Mouse (Mus musculus) Patski (cell line): Measurements from ENCODE around the gene Zfp36l1. TPM values are rescaled to one million over a fixed set of nuclear protein-coding genes. Genes with fewer than 3 reads are reported as not detected.

Experiments used
- ATAC-seq: fragments of 100-300 bp; one replicate; pipeline ENCODE4 v1.8.0; 2021
- CTCF ChIA-PET: fragments of 350-600 bp; sonication (Branson Sonifier 250); formaldehyde crosslinking; loops from one replicate; lab custom pipeline; 2022; ENCODE audit warnings: inconsistent platforms; lab: Charles Lee
- POLR2A ChIA-PET: fragments of 350-600 bp; sonication (Branson Sonifier 250); formaldehyde crosslinking; loops from one replicate; lab custom pipeline; 2022; ENCODE audit warnings: antibody characterized with exemption, inconsistent platforms; lab: Charles Lee
- DNase-seq: peaks from one replicate; pipeline ENCODE4 v3.0.0-alpha.2; 2011; ENCODE audit warnings: low read depth, low spot score
- H3K27me3 ChIP-seq: fragments of 371-371 bp; one replicate; pipeline ENCODE4 v1.5.1; 2021
- CTCF ChIP-seq: fragments of 100-300 bp; IDR thresholded peaks from one replicate; pipeline ENCODE4 v1.5.1; 2021
- in situ Hi-C: fragments of 300-500 bp; cut with MboI; formaldehyde crosslinking; loops from 3 replicates; pipeline ENCODE4 v1.11.1; 2018; ENCODE audit warnings: low pct_unique_long_range_greater_than_20kb, mixed read lengths
- polyA plus RNA-seq: library from polyadenylated mRNA; unstranded; gene quantifications from one replicate; pipeline ENCODE4 v1.2.3, GENCODE M21; 2021

Zfp36l1 gene
- polyA plus RNA-seq, 1 experiment from 2014 or later = 292 TPM

DNA sequence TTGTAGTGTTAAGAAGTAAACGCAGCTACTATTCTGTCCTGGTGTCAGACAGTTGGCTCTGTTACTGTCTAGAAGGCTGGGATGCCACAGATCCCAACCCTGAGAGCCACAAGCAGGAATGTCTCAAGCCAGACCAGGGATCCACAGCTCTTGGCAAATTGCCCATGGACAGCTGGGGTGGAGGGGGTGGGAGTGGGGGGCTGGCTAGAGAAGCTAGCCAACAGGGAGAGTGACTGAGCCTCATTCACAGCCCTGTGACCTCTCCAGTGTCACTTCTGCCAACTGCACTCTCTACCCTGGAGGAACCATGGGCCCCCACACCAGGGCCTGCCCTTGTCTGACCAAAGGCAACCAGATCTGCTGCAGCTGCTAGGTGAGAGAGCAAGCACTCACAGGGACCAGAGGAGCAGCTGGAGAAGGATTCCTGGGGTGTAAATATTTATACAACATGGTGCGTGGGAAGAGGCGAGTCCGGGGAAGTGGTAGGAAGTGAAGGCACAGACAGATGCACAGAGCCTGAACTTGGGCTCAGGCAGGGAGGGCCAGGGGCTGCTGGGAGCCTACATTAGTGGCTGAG lies 10.5 kb upstream of the Zfp36l1 start:
- in situ Hi-C loops = no loop called here
- ATAC-seq = no peak
- no peak for DNase-seq

GRCm38 (mm10) chr12:80121438-80121837 lies 8.6 kb upstream of the Zfp36l1 start:
- TF ChIP-seq CTCF = no peak
- in situ Hi-C loops = no loop called here
- CTCF ChIA-PET = interaction anchor here (1.1 to 2.4 kb wide), 2 partner anchors 9 to 11 kb away, joined by 5 to 6 read pairs; no protein-coding TSS in a partner anchor
- POLR2A ChIA-PET = no interaction called here
- H3K27me3 ChIP-seq = no peaks in the 10 kb centered on the region
- no peak for DNase-seq
- no peak for ATAC-seq

More for the DNA sequence above, 10.5 kb upstream of the Zfp36l1 start:
- TF ChIP-seq CTCF = no peak
- POLR2A ChIA-PET = interaction anchor here (0.9 kb wide), 1 partner anchor 11 kb away, joined by 3 read pairs; no protein-coding TSS in a partner anchor
- H3K27me3 ChIP-seq = no peaks in the 10 kb centered on the region
- CTCF ChIA-PET = no interaction called here

DNA sequence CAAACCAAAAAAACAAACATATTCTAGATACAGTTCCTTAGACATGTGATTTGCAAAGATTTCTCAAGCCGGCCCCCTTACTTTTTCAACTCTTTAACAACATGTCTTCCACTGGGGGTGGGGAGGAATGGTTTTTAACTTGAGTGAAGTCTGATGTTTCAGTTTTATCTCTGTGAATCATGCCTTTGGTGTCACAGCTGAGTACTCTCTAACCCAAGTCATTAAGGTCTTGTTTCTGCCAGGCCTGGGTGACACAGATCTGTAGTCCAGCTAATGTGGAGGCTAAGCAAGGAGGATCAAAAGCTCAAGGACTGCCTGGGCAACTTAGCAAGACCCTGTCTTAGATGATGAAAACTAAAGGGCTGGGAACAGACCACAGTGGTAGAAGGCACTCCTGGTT lies 5.8 kb upstream of the Zfp36l1 start:
- CTCF ChIA-PET = interaction anchor here (1.2 to 1.8 kb wide), 3 partner anchors 14 to 773 kb away, joined by 3 to 4 read pairs (median 3); no protein-coding TSS in a partner anchor
- no peak for TF ChIP-seq CTCF
- ATAC-seq = no peak
- no peak for DNase-seq
- POLR2A ChIA-PET = interaction anchor here (0.6 kb wide), 1 partner anchor 146 kb away, joined by 5 read pairs; no protein-coding TSS in a partner anchor
- no peaks in the 10 kb centered on the region for H3K27me3 ChIP-seq
- in situ Hi-C loops = no loop called here

DNA sequence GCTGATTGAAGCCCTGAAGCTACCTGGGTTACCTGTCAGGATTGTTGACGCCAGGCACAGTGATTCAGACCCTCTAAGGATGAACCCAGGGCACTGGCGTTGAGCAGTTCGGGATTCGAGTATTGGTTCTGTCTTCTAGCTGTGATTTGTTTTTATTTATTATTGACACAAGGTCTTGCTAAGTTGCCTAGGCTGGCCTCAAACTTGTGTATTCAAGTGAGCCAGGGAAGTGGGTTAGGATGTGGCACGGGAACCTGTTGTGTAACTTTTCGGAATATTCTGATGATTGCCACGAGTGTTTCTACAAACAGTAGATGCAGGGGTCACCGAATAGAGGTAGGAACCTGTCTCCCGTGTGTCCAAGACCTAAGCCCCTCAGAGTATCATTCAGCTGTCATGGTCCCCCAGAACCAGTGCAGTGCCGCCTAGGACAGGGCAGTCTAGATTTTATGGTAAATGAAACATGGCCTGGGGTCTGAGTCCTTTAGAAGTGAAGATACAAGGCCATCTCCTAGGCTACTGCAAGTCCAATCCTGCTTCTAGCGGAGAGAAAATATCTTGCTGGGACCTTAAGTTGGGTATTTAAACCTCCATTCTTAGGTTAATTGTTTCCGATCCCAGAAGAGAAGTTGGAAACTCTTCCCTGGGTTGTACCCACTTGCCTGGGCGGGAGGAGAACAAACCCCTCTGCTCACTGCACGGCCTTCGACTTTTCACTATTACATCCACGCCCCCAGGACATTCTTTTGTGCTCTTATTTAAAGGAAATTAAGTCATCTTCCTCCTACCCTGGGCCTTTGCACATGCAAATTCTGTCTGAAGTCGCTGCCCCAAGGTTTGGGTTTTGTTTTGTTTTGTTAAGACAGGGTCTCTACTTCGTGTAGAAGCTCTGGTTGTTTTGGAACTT lies 3.6 kb upstream of the Zfp36l1 start:
- POLR2A ChIA-PET = interaction anchor here (0.6 to 2.3 kb wide), 2 partner anchors 8 to 15 kb away, joined by 3 to 25 read pairs; no protein-coding TSS in a partner anchor
- no peaks in the 10 kb centered on the region for H3K27me3 ChIP-seq
- in situ Hi-C loops = no loop called here
- CTCF ChIA-PET = interaction anchor here (1.5 to 3.8 kb wide), 2 partner anchors 14 to 24 kb away, joined by 3 to 15 read pairs; no protein-coding TSS in a partner anchor
- DNase-seq (no peak), ATAC-seq (no peak)
- TF ChIP-seq CTCF = no peak

DNA sequence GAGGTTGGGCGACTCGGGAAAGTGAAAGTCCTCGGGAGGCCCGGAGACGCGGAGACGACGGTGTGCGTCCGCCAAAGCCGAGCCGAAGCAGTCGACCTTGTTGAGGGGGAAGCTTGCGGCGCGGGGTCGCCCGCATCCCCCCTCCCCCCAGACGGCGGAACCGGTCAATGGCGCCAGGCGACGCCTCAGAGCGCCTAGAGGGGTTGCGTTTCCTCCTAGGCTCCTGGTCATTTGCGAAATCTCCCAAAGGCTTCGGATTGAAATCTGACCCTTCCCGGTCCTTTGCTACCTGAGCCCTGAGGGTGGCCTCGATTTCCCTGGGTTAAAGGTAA lies 3.0 kb upstream of the Zfp36l1 start:
- DNase-seq (no peak), ATAC-seq (no peak)
- no peaks in the 10 kb centered on the region for H3K27me3 ChIP-seq
- in situ Hi-C loops = no loop called here
- POLR2A ChIA-PET = interaction anchor here (0.6 to 2.3 kb wide), 3 partner anchors 9 to 559 kb away, joined by 3 to 25 read pairs (median 3); no protein-coding TSS in a partner anchor
- TF ChIP-seq CTCF = no peak
- CTCF ChIA-PET = interaction anchor here (3.8 kb wide), 1 partner anchor 15 kb away, joined by 15 read pairs; no protein-coding TSS in a partner anchor

- peak; percentile 18 for ATAC-seq
- no peak for TF ChIP-seq CTCF
- ChIA-PET POLR2A (interaction anchor here (0.6 to 2.3 kb wide), 3 partner anchors 10 to 560 kb away, joined by 3 to 25 read pairs (median 3); no protein-coding TSS in a partner anchor), CTCF (interaction anchor here (3.8 kb wide), 1 partner anchor 15 kb away, joined by 15 read pairs; no protein-coding TSS in a partner anchor)
- no peak for DNase-seq
- H3K27me3 ChIP-seq = no peaks in the 10 kb centered on the region
- in situ Hi-C loops = no loop called here
These were observed 2.5 kb upstream of the Zfp36l1 start for GRCm38 (mm10) chr12:80115142-80115862.

DNA sequence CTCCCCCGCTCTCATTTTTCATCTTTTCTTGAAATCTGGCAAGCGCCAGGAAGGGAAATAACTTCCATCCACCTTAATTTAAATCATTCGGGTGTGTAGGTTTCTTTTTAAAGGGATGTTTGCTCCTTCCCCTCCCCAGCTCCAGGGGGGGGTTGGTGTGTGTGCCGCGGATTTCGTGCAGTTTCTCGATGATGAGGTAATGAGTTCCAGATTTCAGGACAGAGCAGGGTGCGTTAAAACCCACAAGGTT lies 2.0 kb upstream of the Zfp36l1 start:
- DNase-seq (no peak), ATAC-seq (no peak)
- in situ Hi-C loops = no loop called here
- H3K27me3 ChIP-seq = no peaks in the 10 kb centered on the region
- CTCF ChIA-PET = interaction anchor here (3.8 kb wide), 1 partner anchor 16 kb away, joined by 15 read pairs; no protein-coding TSS in a partner anchor
- no peak for TF ChIP-seq CTCF
- POLR2A ChIA-PET = interaction anchor here (1.3 to 2.3 kb wide), 2 partner anchors 16 to 560 kb away, joined by 3 to 25 read pairs; no protein-coding TSS in a partner anchor

DNA sequence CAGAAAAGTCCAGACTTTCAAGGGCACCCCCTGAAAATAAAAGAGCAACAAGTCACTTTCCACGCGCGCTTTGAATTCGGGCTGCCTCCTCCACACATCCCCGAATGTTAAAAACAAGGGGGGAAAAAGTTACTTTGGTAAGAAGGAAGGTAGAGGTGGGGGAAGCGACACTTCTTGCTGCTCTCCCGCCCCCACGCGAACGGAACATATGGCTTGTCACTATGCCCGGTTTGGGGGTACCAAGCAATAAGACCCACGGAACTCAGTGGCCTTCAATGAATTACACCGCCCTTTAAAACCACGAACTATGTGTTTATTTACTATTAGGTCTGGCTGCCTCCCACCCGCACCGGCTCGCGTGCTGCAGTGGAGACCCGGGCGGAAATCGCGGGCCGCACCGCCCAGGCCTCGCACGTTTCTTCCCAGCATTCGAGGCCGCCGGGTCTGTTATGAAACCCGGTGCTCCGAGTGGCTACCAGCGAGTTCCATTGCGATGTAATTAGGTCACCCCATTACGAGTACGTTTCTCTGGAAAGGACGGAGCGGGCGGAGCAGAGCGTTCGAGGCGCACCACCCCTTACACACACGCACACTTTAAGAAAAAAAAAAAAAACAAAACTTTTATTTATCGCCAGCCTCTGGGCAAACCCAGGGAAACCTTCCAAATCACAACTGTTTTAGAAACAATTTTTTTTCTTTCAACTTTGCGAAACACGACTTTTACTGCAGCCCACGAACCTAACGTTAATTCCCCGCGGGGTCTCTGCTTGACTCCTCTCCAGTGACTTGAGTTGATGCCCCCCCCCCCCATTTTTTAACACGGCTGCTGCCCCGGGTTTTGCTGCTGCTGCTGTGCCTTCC lies 1.4 kb upstream of the Zfp36l1 start:
- no peaks in the 10 kb centered on the region for H3K27me3 ChIP-seq
- ATAC-seq = peak; percentile 27
- ChIA-PET CTCF (interaction anchor here (3.8 kb wide), 1 partner anchor 16 kb away, joined by 15 read pairs; no protein-coding TSS in a partner anchor), POLR2A (interaction anchor here (1.3 to 5.5 kb wide), 3 partner anchors 17 to 561 kb away, joined by 3 to 39 read pairs (median 25); no protein-coding TSS in a partner anchor)
- TF ChIP-seq CTCF = no peak
- in situ Hi-C loops = no loop called here
- DNase-seq = no peak

GRCm38 (mm10) chr12:80113586-80114021 lies 791 bp upstream of the Zfp36l1 start:
- ChIA-PET POLR2A (interaction anchor here (0.6 to 5.5 kb wide), 4 partner anchors 18 to 596 kb away, joined by 4 to 39 read pairs (median 6); no protein-coding TSS in a partner anchor), CTCF (interaction anchor here (0.6 kb wide), 1 partner anchor 267 kb away, joined by 3 read pairs; no protein-coding TSS in a partner anchor)
- in situ Hi-C loops = no loop called here
- no peak for TF ChIP-seq CTCF
- DNase-seq (no peak), ATAC-seq (no peak)
- no peaks in the 10 kb centered on the region for H3K27me3 ChIP-seq
